Mouse (Mus musculus): ENCODE results near the gene Mreg.
"Not testable (repeated sequence)": the region's sequence is repeated elsewhere in the genome, so short reads cannot be mapped to it uniquely, and the experiment has no call there.

Mreg gene

DNA sequence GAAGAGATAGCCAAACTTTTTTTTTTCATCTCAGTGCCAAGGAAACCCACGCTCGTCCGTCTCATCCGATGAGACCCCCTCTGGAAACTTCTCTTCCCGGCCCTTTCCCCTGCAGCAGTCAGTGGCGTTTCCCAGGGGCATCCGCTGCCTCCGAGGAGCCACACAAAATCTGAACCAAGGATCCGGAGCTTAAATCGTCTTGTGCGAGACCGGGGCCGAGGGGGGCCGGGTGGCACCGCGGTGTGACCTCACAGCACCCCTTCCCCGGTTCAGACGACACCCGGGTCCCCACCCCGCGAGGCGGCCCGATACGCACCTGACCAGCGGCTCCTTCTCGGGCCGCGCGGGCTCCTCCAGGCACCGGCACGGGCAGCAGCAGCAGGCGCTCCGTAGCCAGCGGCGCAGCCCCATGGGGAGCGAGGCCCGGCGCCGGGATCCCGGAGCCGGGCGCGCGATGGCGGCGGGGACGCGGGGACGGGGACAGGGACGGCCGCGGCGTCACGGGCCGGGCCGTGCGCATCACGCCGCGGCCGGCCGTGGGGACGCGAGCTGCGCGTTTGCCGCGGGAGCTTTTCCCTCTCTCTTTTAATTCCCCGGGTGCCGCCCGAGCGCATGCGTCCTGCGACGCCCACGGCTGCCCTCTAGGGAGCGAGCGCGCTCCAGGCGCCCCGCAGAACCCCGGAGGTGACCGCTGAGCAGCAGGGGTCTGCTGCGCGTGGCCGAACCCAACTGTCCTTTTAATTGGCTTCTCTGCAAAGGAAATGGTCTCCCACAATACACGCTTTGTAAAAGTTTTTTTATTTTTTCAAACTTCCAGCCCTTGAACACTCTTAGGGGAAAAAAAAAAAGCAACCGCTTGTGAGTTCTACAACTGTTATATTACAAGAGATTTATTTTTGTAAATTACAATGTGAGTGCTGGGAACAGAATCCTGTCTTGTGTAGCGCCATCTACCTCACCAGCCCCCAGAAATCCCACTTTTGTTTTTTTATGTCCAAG, at the start of gene Mreg:
Gene Mreg, minus strand, starts transcription at position 607 of the 999 bp plus-strand sequence.
- no peak for DNase-seq (ENCODE audit: extremely low read depth, low read depth)

- no peak for DNase-seq (ENCODE audit: extremely low read depth, low read depth)
These were observed 44.5 kb upstream of the Mreg start for GRCm38 (mm10) chr1:72256381-72257256.

DNA sequence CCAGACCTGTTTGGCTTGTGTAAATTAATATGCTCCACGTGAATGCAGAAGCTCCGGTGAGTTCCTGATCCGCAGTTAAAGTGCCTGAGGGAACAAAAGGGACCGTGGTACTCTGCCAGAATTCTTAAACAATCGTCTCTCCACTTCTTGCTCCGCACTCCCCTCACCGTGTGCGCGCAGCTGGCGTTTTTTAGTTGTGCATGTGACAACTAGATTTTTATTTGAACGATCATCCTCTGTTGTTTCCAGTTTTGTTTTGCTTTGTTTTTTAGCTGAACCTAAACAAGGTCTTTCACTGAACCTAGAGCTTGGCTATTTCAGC, 43.7 kb upstream of the Mreg start:
- DNase-seq (ENCODE audit: extremely low read depth, low read depth) = no peak

GRCm38 (mm10) chr1:72255062-72255853, 43.2 kb upstream of the Mreg start:
- peak; percentile 99 for DNase-seq (ENCODE audit: extremely low read depth, low read depth)

DNA sequence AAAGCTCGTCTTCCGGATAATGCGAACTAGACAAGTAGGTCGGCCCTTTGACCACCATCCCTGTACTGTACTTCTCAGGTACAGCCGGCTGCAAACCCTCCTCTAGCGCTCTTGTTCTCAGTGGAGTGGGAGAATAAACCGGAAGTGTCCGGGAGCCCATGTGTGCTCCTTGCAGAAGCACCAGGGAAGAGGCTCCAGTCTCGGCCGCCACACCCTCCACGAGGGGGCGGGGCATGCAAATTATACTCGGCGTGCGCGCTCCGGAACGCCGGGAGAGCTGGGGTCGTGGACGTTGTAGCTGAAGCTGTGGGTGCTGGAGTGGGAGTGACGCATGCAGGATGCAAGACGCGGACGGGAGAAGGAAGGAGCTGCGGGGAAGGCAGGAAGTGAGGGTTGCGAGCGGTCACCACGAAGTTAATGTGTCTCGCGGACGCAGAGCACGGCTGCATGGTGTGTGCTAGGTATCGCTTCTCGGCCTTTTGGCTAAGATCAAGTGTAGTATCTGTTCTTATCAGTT, 42.5 kb upstream of the Mreg start:
- DNase-seq (ENCODE audit: extremely low read depth, low read depth) = peak; percentile 78

- DNase-seq (ENCODE audit: extremely low read depth, low read depth) = peak; percentile 47
These were observed 41.9 kb upstream of the Mreg start for GRCm38 (mm10) chr1:72253881-72254491.

GRCm38 (mm10) chr1:72251806-72252205, 39.7 kb upstream of the Mreg start:
- DNase-seq (ENCODE audit: extremely low read depth, low read depth) = no peak

- not testable (repeated sequence) for DNase-seq (ENCODE audit: extremely low read depth, low read depth)
These were observed 36.2 kb upstream of the Mreg start for GRCm38 (mm10) chr1:72248226-72248737.

DNA sequence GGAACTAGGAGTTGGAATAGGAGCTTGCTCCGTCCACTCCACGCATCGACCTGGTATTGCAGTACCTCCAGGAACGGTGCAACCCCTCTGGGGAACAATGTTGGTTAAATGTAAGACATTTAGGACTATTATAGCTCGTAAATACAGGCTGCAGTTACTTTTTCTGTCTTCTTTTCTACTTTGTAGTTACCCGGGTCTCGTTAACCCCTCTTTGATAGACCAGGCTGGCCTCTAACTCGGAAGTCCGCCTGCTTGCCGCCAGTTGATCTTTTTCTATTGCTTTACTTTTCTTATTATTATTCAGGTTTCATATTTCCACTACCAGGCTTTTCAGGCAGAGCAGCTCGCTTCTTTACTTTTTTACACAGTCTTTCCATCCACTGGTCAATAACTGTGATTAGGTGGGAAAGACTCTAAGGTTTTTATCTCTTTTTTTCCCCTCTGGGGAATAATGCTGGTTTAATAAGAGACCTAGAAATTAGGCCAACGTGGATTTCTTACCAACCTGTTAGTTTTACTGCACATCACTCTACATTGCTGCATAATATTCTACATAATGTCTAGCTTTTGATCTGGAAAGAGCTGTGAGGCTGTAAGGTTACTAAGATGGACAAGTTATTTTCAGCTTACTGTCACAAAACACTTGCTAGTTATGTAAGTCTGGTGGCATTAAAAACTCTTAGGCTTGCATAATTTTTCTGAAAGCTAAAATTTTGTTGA, 32.4 kb upstream of the Mreg start:
- DNase-seq (ENCODE audit: extremely low read depth, low read depth) = peak; percentile 99

GRCm38 (mm10) chr1:72243656-72244316, 31.7 kb upstream of the Mreg start:
- DNase-seq (ENCODE audit: extremely low read depth, low read depth) = peak; percentile 89

DNA sequence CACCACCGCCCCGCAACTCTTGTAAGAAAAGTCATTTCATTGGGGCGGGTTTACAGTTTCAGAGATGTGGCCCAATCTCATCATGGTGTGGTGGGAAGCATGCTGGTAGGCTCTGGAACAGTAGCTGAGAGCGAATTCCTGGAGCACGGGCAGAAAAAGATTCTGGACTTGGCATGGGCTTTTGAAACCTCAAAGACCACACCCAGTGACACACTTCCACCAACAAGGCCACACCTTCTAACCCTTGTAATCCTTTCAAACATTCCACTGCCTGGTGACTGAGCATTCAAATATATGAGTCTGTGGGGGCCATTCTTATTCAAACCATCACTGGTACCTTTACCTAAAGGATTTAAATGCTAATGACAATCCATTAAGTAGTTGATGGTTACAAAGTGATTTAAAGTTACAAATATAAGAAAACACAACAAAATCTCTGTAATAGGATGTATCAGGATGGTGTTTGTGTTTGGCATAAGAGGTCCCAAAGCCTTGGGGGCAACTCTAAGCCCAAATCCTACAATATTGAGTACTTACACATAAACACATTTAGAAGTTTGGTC, 30.6 kb upstream of the Mreg start:
- DNase-seq (ENCODE audit: extremely low read depth, low read depth) = no peak

DNA sequence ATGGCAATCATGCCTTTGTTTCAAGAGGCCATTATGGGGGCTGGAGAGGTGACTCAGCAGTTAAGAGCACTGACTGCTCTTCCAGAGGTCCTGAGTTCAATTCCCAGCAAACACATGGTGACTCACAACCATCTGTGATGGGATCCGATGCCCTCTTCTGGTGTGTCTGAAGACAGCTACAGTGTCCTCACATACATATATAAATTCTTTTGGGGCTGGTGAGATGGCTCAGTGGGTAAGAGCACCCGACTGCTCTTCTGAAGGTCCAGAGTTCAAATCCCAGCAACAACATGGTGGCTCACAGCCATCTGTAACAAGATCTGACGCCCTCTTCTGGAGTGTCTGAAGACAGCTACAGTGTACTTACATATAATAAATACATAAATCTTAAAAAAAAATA, 27.0 kb upstream of the Mreg start:
- not testable (repeated sequence) for DNase-seq (ENCODE audit: extremely low read depth, low read depth)

GRCm38 (mm10) chr1:72238016-72238580, 26.0 kb upstream of the Mreg start:
- no peak for DNase-seq (ENCODE audit: extremely low read depth, low read depth)

GRCm38 (mm10) chr1:72237007-72237775, 25.1 kb upstream of the Mreg start:
- peak; percentile 95 for DNase-seq (ENCODE audit: extremely low read depth, low read depth)

DNA sequence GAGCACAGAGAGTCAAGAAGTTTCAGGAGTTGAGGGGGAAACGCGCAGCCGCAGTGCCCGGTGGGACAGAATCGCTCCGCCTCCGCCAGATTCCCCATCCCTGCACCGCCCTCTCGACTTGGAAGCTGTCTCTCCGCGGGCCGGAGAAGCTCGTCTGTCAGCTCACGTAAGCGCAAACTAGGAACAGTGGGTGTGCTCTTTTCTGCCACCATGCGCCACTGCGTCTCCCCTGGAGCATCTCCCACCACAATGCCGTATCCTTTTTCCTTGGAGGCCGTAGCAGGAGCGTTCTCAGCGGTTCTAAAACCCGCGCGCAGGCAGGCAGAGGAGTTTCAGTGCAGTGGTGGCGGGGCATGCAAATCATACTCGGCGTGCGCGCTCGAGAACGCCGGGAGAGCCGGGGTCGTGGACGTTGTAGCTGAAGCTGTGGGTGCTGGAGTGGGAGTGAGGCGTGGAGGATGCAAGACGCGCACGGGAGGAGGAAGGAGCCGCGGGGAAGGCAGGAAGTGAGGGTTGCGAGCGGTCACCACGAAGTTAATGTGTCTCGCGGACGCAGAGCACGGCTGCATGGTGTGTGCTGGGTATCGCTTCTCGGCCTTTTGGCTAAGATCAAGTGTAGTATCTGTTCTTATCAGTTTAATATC, 24.4 kb upstream of the Mreg start:
- peak; percentile 57 for DNase-seq (ENCODE audit: extremely low read depth, low read depth)

DNA sequence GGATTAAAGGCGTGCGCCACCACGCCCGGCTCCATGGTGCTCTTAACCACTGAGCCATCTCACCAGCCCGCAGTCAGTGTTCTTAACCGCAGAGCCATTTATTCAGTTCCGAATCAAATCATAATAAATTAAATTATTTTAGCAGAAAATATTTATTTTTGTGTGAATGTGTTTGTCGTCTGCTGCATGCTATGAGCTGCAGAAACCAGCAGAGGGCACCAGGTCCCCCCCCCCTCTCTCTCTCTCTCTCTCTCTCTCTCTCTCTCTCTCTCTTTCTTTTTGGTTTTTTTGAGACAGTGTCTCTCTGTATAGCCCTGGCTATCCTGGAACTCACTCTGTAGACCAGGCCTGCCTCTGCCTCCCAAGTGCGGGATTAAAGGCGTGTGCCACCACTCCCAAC, 20.5 kb upstream of the Mreg start:
- not testable (repeated sequence) for DNase-seq (ENCODE audit: extremely low read depth, low read depth)

DNA sequence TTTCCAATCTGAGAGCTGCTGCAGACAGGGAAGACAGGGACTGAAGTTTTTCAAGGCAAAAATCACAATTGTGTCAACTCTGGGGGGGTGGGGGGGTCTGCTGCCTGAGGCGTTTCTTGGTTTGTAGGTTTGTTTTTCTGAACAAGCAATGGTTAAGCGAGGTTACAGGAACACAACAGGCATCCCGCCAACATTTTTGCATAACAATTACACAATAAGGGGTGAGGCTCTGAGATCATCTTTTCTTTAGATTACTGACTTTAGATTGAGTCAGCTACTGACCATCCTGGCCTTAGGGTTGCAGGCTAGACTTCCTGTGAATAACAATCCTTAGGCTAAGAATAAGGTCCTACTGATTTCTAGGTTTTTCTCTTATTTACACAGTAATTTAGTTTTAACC, 16.9 kb upstream of the Mreg start:
- no peak for DNase-seq (ENCODE audit: extremely low read depth, low read depth)

Measured in MEL-GATA-1-ER (cell line).